ENCODE assay signal across 9 mouse cellular contexts in the genomic region with DNA sequence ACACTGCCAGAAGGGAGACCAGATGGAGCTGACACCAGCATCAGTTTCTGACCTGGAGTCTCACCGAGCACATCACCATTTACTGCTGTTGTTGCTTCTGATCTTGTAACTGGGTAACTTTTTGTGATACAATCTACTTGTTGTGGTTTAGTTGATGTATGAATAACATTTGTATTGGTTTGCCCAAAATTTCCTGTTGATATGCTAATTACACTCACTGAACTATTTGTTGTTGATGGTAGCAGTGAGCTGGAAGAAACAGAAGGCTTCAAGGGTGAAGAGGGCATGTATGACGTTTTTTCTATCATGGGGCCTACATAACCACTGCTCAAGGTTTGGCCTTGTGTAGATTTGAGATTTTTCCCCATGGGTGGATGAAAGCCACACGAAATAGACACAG.
"Had no signal": no experiment of that assay in that cellular context is flagged by ENCODE, and none has a peak within 500 bp of the region (broad histone marks: within the 10 kb centered on the region; RNA-seq: fewer than 3 reads in every experiment).

No protein-coding gene starts in this region.

- DNase-seq: kidney, adult 2 months; kidney, postnatal 25 days; left cerebral cortex, postnatal 4 days; liver, postnatal 0 days; lung, embryonic 14.5 days; retina, postnatal 1 day; right cerebral cortex, postnatal 25 days; spleen, adult 18-20 months; thymus, postnatal 25 days had no signal
